Comparison of ENCODE assay signal across 13 mouse cellular contexts in genomic region chr9:62192424-62192892, GRCm38 (mm10).
A peak's percentile ranks its signal among the peaks of the same experiment; 100 is the strongest.
DNase-seq lines count a peak whose midpoint lies in the region; ATAC-seq and TF ChIP-seq lines count a peak whose summit lies in the region.
"Had no signal": no experiment of that assay in that cellular context is flagged by ENCODE, and none has a peak within 500 bp of the region (broad histone marks: within the 10 kb centered on the region; RNA-seq: fewer than 3 reads in every experiment).

No protein-coding gene starts in this region.

- peak; percentile 61; the same call in 1 of the 2 replicates for ATAC-seq in megakaryocyte-erythroid progenitor cell, adult 5-6 weeks (replicated peaks; ENCODE audit: low FRiP score, low TSS enrichment, poor library complexity, severe bottlenecking)
- no peak for ATAC-seq in monocyte, adult 5-6 weeks (replicated peaks; ENCODE audit: insufficient number of reproducible peaks, low FRiP score, low TSS enrichment, poor library complexity, severe bottlenecking)

- no peak overlapping the region for H3K4me3 ChIP-seq in heart, embryonic 10.5 days
- no peak overlapping the region for H3K4me3 ChIP-seq in thymus, adult 2 months (ENCODE audit: control insufficient read depth, insufficient read depth, low read length)
- H3K4me3 ChIP-seq: forebrain, embryonic 12.5 days; heart, embryonic 15.5 days had no signal

- peaks cover 24% of the 10 kb centered on the region; the same call in 1 of the 2 replicates for H3K27me3 ChIP-seq in heart, embryonic 10.5 days (ENCODE audit: insufficient read depth, poor library complexity, severe bottlenecking)
- H3K27me3 ChIP-seq in thymus, adult 2 months (ENCODE audit: control insufficient read depth, insufficient read depth, low read length): no peaks in the 10 kb centered on the region
- H3K27me3 ChIP-seq: CH12.LX had no signal

- H3K36me3 ChIP-seq in heart, embryonic 10.5 days: no peaks in the 10 kb centered on the region
- H3K36me3 ChIP-seq in thymus, adult 2 months (ENCODE audit: control insufficient read depth, insufficient read depth, low read length): no peaks in the 10 kb centered on the region
- H3K36me3 ChIP-seq: forebrain, embryonic 12.5 days; heart, embryonic 15.5 days had no signal

- peak; percentile 13 for DNase-seq in heart, adult 18-20 months
- DNase-seq in heart, embryonic 10.5 days (ENCODE audit: low spot score): no peak
- DNase-seq in thymus, postnatal 4 days: peak; percentile 16
- DNase-seq in thymus, adult 2 months: no peak
- no peak for DNase-seq in kidney, adult 9 months
- DNase-seq in urinary bladder, postnatal 10 days (ENCODE audit: low spot score): no peak
- DNase-seq: cerebellum, adult 2 months; kidney, postnatal 10 days had no signal

- no peaks in the 10 kb centered on the region for H3K9me3 ChIP-seq in heart, embryonic 10.5 days
- H3K9me3 ChIP-seq: forebrain, embryonic 12.5 days; heart, embryonic 15.5 days had no signal

- 6% methylated on average over 6 of the region's 6 CpGs for WGBS in heart, embryonic 10.5 days
- 48% methylated on average over 6 of the region's 6 CpGs for WGBS in thymus, adult 2 months

- no peak overlapping the region for H3K27ac ChIP-seq in heart, embryonic 10.5 days
- no peak overlapping the region for H3K27ac ChIP-seq in thymus, adult 2 months (ENCODE audit: control insufficient read depth, insufficient read depth, low read length)
- H3K27ac ChIP-seq: forebrain, embryonic 12.5 days; heart, embryonic 15.5 days had no signal

- H3K4me1 ChIP-seq in heart, embryonic 10.5 days: peaks cover 19% of the 10 kb centered on the region
- no peaks in the 10 kb centered on the region for H3K4me1 ChIP-seq in thymus, adult 2 months (replicated peaks; ENCODE audit: control insufficient read depth, insufficient read depth, low read length)

- no peak for TF ChIP-seq CTCF in thymus, adult 2 months (IDR thresholded peaks at IDR 0.05; ENCODE audit: borderline replicate concordance, control insufficient read depth, extremely low read depth, insufficient read depth, low read length, poor library complexity)

- no peak for TF ChIP-seq POLR2A in thymus, adult 2 months (IDR thresholded peaks at IDR 0.05; ENCODE audit: control insufficient read depth, extremely low read depth, insufficient read depth, low read length, poor library complexity)

Comparison
In these comparisons a context has a peak if more than half of its experiments do, and no peak if none do; other contexts are left out.
1. DNase-seq: peak in heart, adult 18-20 months (2 of 2) and thymus, postnatal 4 days (single experiment); none in heart, embryonic 10.5 days (single experiment), thymus, adult 2 months (single experiment), kidney, adult 9 months (single experiment) and urinary bladder, postnatal 10 days (single experiment).